Mouse (Mus musculus) kidney, postnatal 0 days (tissue): ENCODE data around the gene Map3k7cl. TPM values are rescaled to one million over a fixed set of nuclear protein-coding genes. Genes with fewer than 3 reads are reported as not detected.
A peak's percentile ranks its signal among the peaks of the same experiment; 100 is the strongest.

Source experiments
- ATAC-seq: fragments of 200-750 bp; cut with Nextera tagmentation; replicated peaks from 2 replicates; pipeline ENCODE4 v1.8.0; 2017; ENCODE audit warnings: low read depth, moderate number of reproducible peaks, moderate TSS enrichment, moderate library complexity; ENCODE audit not compliant: low FRiP score
- DNase-seq: peaks from one replicate; pipeline ENCODE4 v3.0.0-alpha.2; 2016; ENCODE audit warnings: low spot score
- H3K27ac ChIP-seq: fragments of 300-500 bp; sonication (generic); 2 replicates; pipeline ENCODE4 v1.5.1; 2014; ENCODE audit warnings: mild to moderate bottlenecking
- H3K27me3 ChIP-seq: fragments of 300-500 bp; sonication (generic); 2 replicates; pipeline ENCODE4 v1.6.1; 2014; ENCODE audit warnings: low read length, mixed read lengths; ENCODE audit not compliant: insufficient read depth
- H3K36me3 ChIP-seq: fragments of 300-500 bp; sonication (generic); 2 replicates; pipeline ENCODE4 v1.6.1; 2014; ENCODE audit warnings: low read length, mixed read lengths; ENCODE audit not compliant: insufficient read depth
- H3K4me1 ChIP-seq: fragments of 300-500 bp; sonication (generic); replicated peaks from 2 replicates; pipeline ENCODE4 v1.6.1; 2014; ENCODE audit warnings: antibody characterized with exemption, low read length, mixed read lengths; ENCODE audit not compliant: insufficient read depth
- H3K4me2 ChIP-seq: fragments of 300-500 bp; sonication (generic); 2 replicates; pipeline ENCODE4 v1.6.1; 2014; ENCODE audit warnings: mild to moderate bottlenecking, low read length, moderate library complexity, mixed read lengths
- H3K4me3 ChIP-seq: fragments of 300-500 bp; sonication (generic); replicated peaks from 2 replicates; pipeline ENCODE4 v1.5.1; 2014; ENCODE audit warnings: low read depth, low read length
- H3K9ac ChIP-seq: fragments of 300-500 bp; sonication (generic); 2 replicates; pipeline ENCODE4 v1.6.1; 2014; ENCODE audit warnings: low read depth, low read length
- H3K9me3 ChIP-seq: fragments of 300-500 bp; sonication (generic); replicated peaks from 2 replicates; pipeline ENCODE4 v1.6.1; 2016; ENCODE audit warnings: low read length, inconsistent platforms, mixed read lengths
- CTCF ChIP-seq: IDR thresholded peaks from 2 replicates; pipeline ENCODE4 v1.5.1; 2016; ENCODE audit warnings: antibody characterized with exemption, low read depth, mild to moderate bottlenecking, moderate library complexity
- WGBS: fragments of 180-500 bp; shearing (Covaris S2); extraction: QIAGEN DNeasy Blood & Tissue Kit; methylation state at CpG from one replicate; pipeline ENCODE4 v1.1.7; 2014; 5-methylcytosine and 5-hydroxymethylcytosine counted together
- polyA plus RNA-seq: library from polyadenylated mRNA; unstranded; fragments of >200 nt; fragmentation: Nextera tagmentation; extraction: Ambion mirVana; gene quantifications from 2 replicates; pipeline ENCODE4 v1.2.1, GENCODE M21; 2015

Map3k7cl gene
- polyA plus RNA-seq, 1 experiment from 2014 or later = 2.1 TPM

GRCm38 (mm10) chr16:87610556-87611295, 57.6 kb downstream of the Map3k7cl start:
- no peak for ATAC-seq
- no peak for TF ChIP-seq CTCF
- Histone ChIP-seq H3K36me3 (no peaks in the 10 kb centered on the region), H3K4me1 (no peaks in the 10 kb centered on the region), H3K9ac (no peak overlapping the region), H3K4me2 (0 out of 2 replicates have a peak overlapping the region, but pooled peaks have one; percentile 3), H3K9me3 (no peaks in the 10 kb centered on the region), H3K27me3 (no peaks in the 10 kb centered on the region), H3K4me3 (no peak overlapping the region), H3K27ac (no peak overlapping the region)
- WGBS = 64% methylated on average over 21 of the region's 21 CpGs
- no peak for DNase-seq

GRCm38 (mm10) chr16:87611420-87611819, 58.3 kb downstream of the Map3k7cl start:
- Histone ChIP-seq H3K36me3 (no peaks in the 10 kb centered on the region), H3K9ac (no peak overlapping the region), H3K4me3 (no peak overlapping the region), H3K27ac (no peak overlapping the region), H3K4me1 (no peaks in the 10 kb centered on the region), H3K9me3 (no peaks in the 10 kb centered on the region), H3K27me3 (no peaks in the 10 kb centered on the region), H3K4me2 (0 out of 2 replicates have a peak overlapping the region, but pooled peaks have one; percentile 3)
- no peak for TF ChIP-seq CTCF
- ATAC-seq (no peak), DNase-seq (no peak)
- WGBS = 74% methylated on average over 14 of the region's 14 CpGs

GRCm38 (mm10) chr16:87612218-87612838, 59.2 kb downstream of the Map3k7cl start:
- no peak for ATAC-seq
- TF ChIP-seq CTCF = no peak
- Histone ChIP-seq H3K36me3 (no peaks in the 10 kb centered on the region), H3K4me1 (no peaks in the 10 kb centered on the region), H3K27me3 (no peaks in the 10 kb centered on the region), H3K4me2 (no peak overlapping the region), H3K9me3 (no peaks in the 10 kb centered on the region), H3K9ac (no peak overlapping the region), H3K27ac (no peak overlapping the region), H3K4me3 (no peak overlapping the region)
- 53% methylated on average over 15 of the region's 15 CpGs for WGBS
- no peak for DNase-seq

- Histone ChIP-seq H3K27ac (no peak overlapping the region), H3K27me3 (no peaks in the 10 kb centered on the region), H3K4me2 (no peak overlapping the region), H3K9ac (no peak overlapping the region), H3K4me1 (no peaks in the 10 kb centered on the region), H3K9me3 (no peaks in the 10 kb centered on the region), H3K4me3 (no peak overlapping the region), H3K36me3 (no peaks in the 10 kb centered on the region)
- WGBS = 95% methylated on average over 6 of the region's 6 CpGs
- DNase-seq (no peak), ATAC-seq (no peak)
- no peak for TF ChIP-seq CTCF
Observed at GRCm38 (mm10) chr16:87617377-87617776, 64.2 kb downstream of the Map3k7cl start.

GRCm38 (mm10) chr16:87621246-87621645, 68.1 kb downstream of the Map3k7cl start:
- no peak for DNase-seq
- ATAC-seq = no peak
- Histone ChIP-seq H3K9ac (no peak overlapping the region), H3K36me3 (no peaks in the 10 kb centered on the region), H3K27me3 (no peaks in the 10 kb centered on the region), H3K27ac (no peak overlapping the region), H3K4me2 (no peak overlapping the region), H3K4me1 (no peaks in the 10 kb centered on the region), H3K4me3 (no peak overlapping the region), H3K9me3 (no peaks in the 10 kb centered on the region)
- TF ChIP-seq CTCF = no peak
- WGBS = 88% methylated on average over 3 of the region's 3 CpGs

- WGBS = 95% methylated on average over 5 of the region's 5 CpGs
- H3K4me3 ChIP-seq = no peak overlapping the region
- H3K9me3 ChIP-seq = 0 out of 2 replicates have a peak, but pooled peaks cover 3% of the 10 kb centered on the region
- H3K36me3 ChIP-seq = no peaks in the 10 kb centered on the region
- H3K9ac ChIP-seq = no peak overlapping the region
- no peaks in the 10 kb centered on the region for H3K4me1 ChIP-seq
- H3K27me3 ChIP-seq = no peaks in the 10 kb centered on the region
- ATAC-seq (no peak), DNase-seq (no peak)
- H3K27ac ChIP-seq = no peak overlapping the region
- H3K4me2 ChIP-seq = no peak overlapping the region
- TF ChIP-seq CTCF = no peak
Observed at GRCm38 (mm10) chr16:87623881-87624280, 70.8 kb downstream of the Map3k7cl start.
